In the genomic region with DNA sequence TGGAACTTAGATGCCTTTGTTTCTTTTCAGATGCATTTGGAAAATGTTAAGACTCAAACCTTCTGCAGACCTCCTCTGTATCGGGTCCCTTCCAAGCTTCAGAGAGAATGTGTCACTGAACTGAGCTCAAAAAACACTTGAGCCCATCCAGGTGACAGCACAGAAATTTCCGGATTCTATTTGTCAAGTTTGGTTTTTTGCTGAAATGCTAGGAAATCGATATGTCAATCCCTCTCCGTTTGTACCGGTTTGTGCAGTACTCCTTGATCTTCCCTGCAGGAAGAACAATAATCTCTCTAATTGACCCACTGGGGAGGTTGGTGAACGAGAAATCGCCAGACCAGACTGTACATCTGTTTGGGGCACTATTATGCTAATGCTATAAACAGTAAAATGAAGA, we compare ENCODE assay signal across 17 mouse cellular contexts. TPM values are rescaled to one million over a fixed set of nuclear protein-coding genes. Genes with fewer than 3 reads are reported as not detected.
DNase-seq lines count a peak whose midpoint lies in the region; ATAC-seq lines count a peak whose summit lies in the region.
"Had no signal": no experiment of that assay in that cellular context is flagged by ENCODE, and none has a peak within 500 bp of the region (broad histone marks: within the 10 kb centered on the region; RNA-seq: fewer than 3 reads in every experiment).

No protein-coding gene starts in this region.

- H3K4me2 ChIP-seq in hindbrain, embryonic 13.5 days: no peak overlapping the region
- H3K4me2 ChIP-seq in midbrain, embryonic 16.5 days (ENCODE audit: low read length): 0 out of 2 replicates have a peak overlapping the region, but pooled peaks have one; percentile 49

- H3K9me3 ChIP-seq in hindbrain, embryonic 13.5 days: no peaks in the 10 kb centered on the region
- H3K9me3 ChIP-seq in midbrain, embryonic 16.5 days (replicated peaks; ENCODE audit: control insufficient read depth, low read length, poor library complexity, severe bottlenecking): no peaks in the 10 kb centered on the region

- no peak overlapping the region for H3K9ac ChIP-seq in hindbrain, embryonic 13.5 days
- H3K9ac ChIP-seq in midbrain, embryonic 16.5 days (ENCODE audit: low read depth, low read length): no peak overlapping the region; the same call in none of the 2 replicates
- H3K9ac ChIP-seq: liver, embryonic 14.5 days had no signal

- H3K27me3 ChIP-seq in hindbrain, embryonic 13.5 days: peaks cover 90% of the 10 kb centered on the region
- H3K27me3 ChIP-seq in midbrain, embryonic 16.5 days (ENCODE audit: control insufficient read depth, insufficient read depth, low read depth, low read length): peaks cover 14% of the 10 kb centered on the region

- WGBS in hindbrain, embryonic 13.5 days: 2% methylated on average over 7 of the region's 7 CpGs
- WGBS in midbrain, embryonic 16.5 days: 3% methylated on average over 7 of the region's 7 CpGs

- peaks cover 31% of the 10 kb centered on the region for H3K4me1 ChIP-seq in hindbrain, embryonic 13.5 days (replicated peaks)
- peaks cover 10% of the 10 kb centered on the region for H3K4me1 ChIP-seq in midbrain, embryonic 16.5 days (ENCODE audit: control insufficient read depth, insufficient read depth, low read length)

- H3K4me3 ChIP-seq in hindbrain, embryonic 13.5 days: peak overlapping the region; percentile 18; the same call in 1 of the 2 replicates
- peak overlapping the region; percentile 39 for H3K4me3 ChIP-seq in midbrain, embryonic 16.5 days (ENCODE audit: low read depth, low read length)
- H3K4me3 ChIP-seq: myocyte had no signal

- no peaks in the 10 kb centered on the region for H3K36me3 ChIP-seq in hindbrain, embryonic 13.5 days
- no peaks in the 10 kb centered on the region for H3K36me3 ChIP-seq in midbrain, embryonic 16.5 days (ENCODE audit: control insufficient read depth, insufficient read depth, low read length)

- peak; percentile 42 for DNase-seq in cerebellum, adult 9-10 months
- DNase-seq in cerebellum, adult 11-12 months: no peak
- DNase-seq in cerebellum, postnatal 25 days: peak; percentile 19 to 43
- DNase-seq in spleen, postnatal 36 days (ENCODE audit: low spot score in 2 of 2): no peak
- DNase-seq in thymus, adult 18-20 months: no peak
- DNase-seq: adrenal gland, adult 8-10 months; gastrocnemius, postnatal 36 days; kidney, adult 2 months; lung, postnatal 4 days had no signal

- H3K27ac ChIP-seq in hindbrain, embryonic 13.5 days: no peak overlapping the region
- H3K27ac ChIP-seq in midbrain, embryonic 16.5 days (ENCODE audit: low read length): peak overlapping the region; percentile 77
- H3K27ac ChIP-seq: liver, embryonic 14.5 days had no signal

- no peak for ATAC-seq in hindbrain, embryonic 13.5 days (ENCODE audit: low FRiP score)
- no peak for ATAC-seq in midbrain, embryonic 16.5 days
- no peak for ATAC-seq in monocyte, adult 5-6 weeks (replicated peaks; ENCODE audit: insufficient number of reproducible peaks, low FRiP score, low TSS enrichment, poor library complexity, severe bottlenecking)

RNA-seq across cellular contexts. Expression of gene Barhl2, which starts 2.0 kb away (rescaled TPM):
- polyA plus RNA-seq in hindbrain, embryonic 13.5 days (2015; fragmentation: Nextera tagmentation; extraction: Ambion mirVana): 1.6 and 1.9 TPM in 2 replicates
- 6.8 and 8.5 TPM in 2 replicates for polyA plus RNA-seq in midbrain, embryonic 16.5 days (2015; fragmentation: Nextera tagmentation; extraction: Ambion mirVana)
- not detected in 3 replicates for total RNA-seq in monocyte, adult 5-6 weeks (2017)
- total RNA-seq: adrenal gland, adult 8-10 months; gastrocnemius, postnatal 36 days had no signal
- polyA plus RNA-seq: embryonic facial prominence, embryonic 14.5 days; heart, postnatal 0 days; kidney, adult 2 months; myocyte; spleen, adult 2 months had no signal

Comparison
In these comparisons a context has a peak if more than half of its experiments do, and no peak if none do; other contexts are left out.
1. DNase-seq: peak in cerebellum, adult 9-10 months (single experiment) and cerebellum, postnatal 25 days (2 of 2); none in cerebellum, adult 11-12 months (single experiment), spleen, postnatal 36 days (0 of 2) and thymus, adult 18-20 months (0 of 2).